Mouse (Mus musculus) limb, embryonic 11.5 days (tissue): Measurements from ENCODE around the gene Pkn3. TPM values are rescaled to one million over a fixed set of nuclear protein-coding genes. Genes with fewer than 3 reads are reported as not detected.
A peak's percentile ranks its signal among the peaks of the same experiment; 100 is the strongest.

Experiments used
- ATAC-seq: fragments of 200-750 bp; cut with Nextera tagmentation; 2 replicates; pipeline ENCODE4 v1.8.0; 2017; ENCODE audit warnings: low read depth; ENCODE audit not compliant: insufficient number of reproducible peaks, low FRiP score, low TSS enrichment
- DNase-seq: peaks from one replicate; pipeline ENCODE4 v3.0.0-alpha.2; 2015; ENCODE audit warnings: low spot score
- H3K27ac ChIP-seq: fragments of 300-500 bp; sonication (generic); replicated peaks from 2 replicates; pipeline ENCODE4 v1.5.1; 2014; ENCODE audit warnings: low read depth, mild to moderate bottlenecking, low read length
- H3K27me3 ChIP-seq: fragments of 300-500 bp; sonication (generic); 2 replicates; pipeline ENCODE4 v1.6.1; 2014; ENCODE audit warnings: mild to moderate bottlenecking, low read length, mixed read lengths; ENCODE audit not compliant: control insufficient read depth, insufficient read depth
- H3K36me3 ChIP-seq: fragments of 300-500 bp; sonication (generic); 2 replicates; pipeline ENCODE4 v1.6.1; 2014; ENCODE audit warnings: mild to moderate bottlenecking, low read length, moderate library complexity, mixed read lengths; ENCODE audit not compliant: control insufficient read depth, insufficient read depth
- H3K4me1 ChIP-seq: fragments of 300-500 bp; sonication (generic); 2 replicates; pipeline ENCODE4 v1.6.1; 2014; ENCODE audit warnings: low read length, mixed read lengths; ENCODE audit not compliant: control insufficient read depth, insufficient read depth
- H3K4me2 ChIP-seq: fragments of 300-500 bp; sonication (generic); 2 replicates; pipeline ENCODE4 v1.6.1; 2014; ENCODE audit warnings: low read depth, mild to moderate bottlenecking, moderate library complexity; ENCODE audit not compliant: severe bottlenecking
- H3K4me3 ChIP-seq: fragments of 300-500 bp; sonication (generic); 2 replicates; pipeline ENCODE4 v1.5.1; 2014; ENCODE audit warnings: low read depth, low read length
- H3K9ac ChIP-seq: fragments of 300-500 bp; sonication (generic); 2 replicates; pipeline ENCODE4 v1.6.1; 2014; ENCODE audit warnings: mild to moderate bottlenecking, low read length
- H3K9me3 ChIP-seq: fragments of 300-500 bp; sonication (generic); 2 replicates; pipeline ENCODE4 v1.6.1; 2016; ENCODE audit warnings: low read length; ENCODE audit not compliant: control insufficient read depth
- WGBS: fragments of 180-500 bp; shearing (Covaris S2); extraction: QIAGEN DNeasy Blood & Tissue Kit; methylation state at CpG from one replicate; pipeline ENCODE4 v1.1.7; 2014; 5-methylcytosine and 5-hydroxymethylcytosine counted together
- polyA plus RNA-seq: library from polyadenylated mRNA; unstranded; fragments of >200 nt; fragmentation: Nextera tagmentation; extraction: Ambion mirVana; gene quantifications from 2 replicates; pipeline ENCODE4 v1.2.1, GENCODE M21; 2014

Pkn3 gene
- polyA plus RNA-seq, 1 experiment from 2014 or later = 9.0 TPM

DNA sequence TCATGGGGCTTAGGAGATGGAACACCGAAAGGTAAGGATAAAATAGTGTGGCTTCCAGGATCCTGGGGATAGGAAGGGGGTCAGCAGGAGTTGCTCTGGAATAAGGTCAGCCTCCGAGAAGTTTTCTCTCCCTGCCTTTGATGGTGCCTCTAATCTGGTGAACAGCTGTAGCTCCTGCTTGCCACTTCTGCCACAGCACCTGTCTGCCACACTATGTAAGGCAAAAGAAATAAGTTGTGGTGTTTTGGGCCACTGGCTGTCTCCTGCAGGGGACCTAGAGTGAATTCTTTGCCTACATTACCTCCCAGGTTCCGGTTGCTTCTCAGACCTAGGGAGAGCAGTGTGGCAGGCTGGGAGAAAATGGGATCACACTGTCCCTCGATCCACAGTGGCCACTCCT, 1.3 kb downstream of the Pkn3 start:
- Histone ChIP-seq H3K27ac (0 out of 2 replicates have a peak overlapping the region, but pooled peaks have one; percentile 79), H3K9ac (peak overlapping the region; percentile 34; the same call in 1 of the 2 replicates), H3K4me2 (no peak overlapping the region), H3K36me3 (peaks cover 2% of the 10 kb centered on the region; the same call in 1 of the 2 replicates), H3K4me1 (peaks cover 11% of the 10 kb centered on the region), H3K4me3 (no peak overlapping the region), H3K9me3 (no peaks in the 10 kb centered on the region), H3K27me3 (no peaks in the 10 kb centered on the region)
- WGBS = 76% methylated on average over 4 of the region's 4 CpGs
- ATAC-seq = no peak
- DNase-seq = no peak

DNA sequence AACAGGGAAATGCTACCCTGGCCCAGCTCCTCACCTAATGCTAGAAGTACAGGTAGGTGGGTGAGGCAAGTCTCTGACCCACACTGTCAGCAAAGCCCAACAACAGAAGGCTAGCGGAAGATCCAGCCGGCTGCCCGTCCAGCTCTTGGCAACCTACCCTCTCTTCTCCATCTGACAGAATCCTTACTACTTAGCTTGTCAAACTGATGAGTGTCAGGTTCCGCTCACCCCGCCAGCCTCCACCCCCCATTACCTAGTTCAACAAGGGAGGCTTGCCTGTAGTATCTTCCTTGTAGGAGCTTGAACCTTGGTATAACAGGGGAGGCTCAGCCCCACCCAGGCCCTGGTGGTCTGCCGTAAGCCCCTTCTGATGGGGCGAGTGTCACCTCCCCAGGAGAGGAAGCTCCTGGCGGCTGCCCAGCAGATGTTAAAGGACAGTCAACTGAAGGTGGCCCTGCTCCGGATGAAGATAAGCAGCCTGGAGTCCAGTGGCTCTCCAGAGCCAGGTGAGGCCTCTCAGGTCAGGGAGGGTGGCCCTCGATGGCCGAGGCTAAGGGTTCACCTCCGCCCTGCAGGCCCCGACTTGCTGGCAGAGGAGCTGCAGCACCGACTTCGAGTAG, 2.8 kb downstream of the Pkn3 start:
- Histone ChIP-seq H3K4me3 (no peak overlapping the region), H3K36me3 (peaks cover 2% of the 10 kb centered on the region; the same call in 1 of the 2 replicates), H3K27me3 (no peaks in the 10 kb centered on the region), H3K9ac (no peak overlapping the region), H3K9me3 (no peaks in the 10 kb centered on the region), H3K27ac (no peak overlapping the region), H3K4me2 (no peak overlapping the region), H3K4me1 (peaks cover 15% of the 10 kb centered on the region)
- DNase-seq = no peak
- ATAC-seq = no peak
- 89% methylated on average over 15 of the region's 15 CpGs for WGBS

DNA sequence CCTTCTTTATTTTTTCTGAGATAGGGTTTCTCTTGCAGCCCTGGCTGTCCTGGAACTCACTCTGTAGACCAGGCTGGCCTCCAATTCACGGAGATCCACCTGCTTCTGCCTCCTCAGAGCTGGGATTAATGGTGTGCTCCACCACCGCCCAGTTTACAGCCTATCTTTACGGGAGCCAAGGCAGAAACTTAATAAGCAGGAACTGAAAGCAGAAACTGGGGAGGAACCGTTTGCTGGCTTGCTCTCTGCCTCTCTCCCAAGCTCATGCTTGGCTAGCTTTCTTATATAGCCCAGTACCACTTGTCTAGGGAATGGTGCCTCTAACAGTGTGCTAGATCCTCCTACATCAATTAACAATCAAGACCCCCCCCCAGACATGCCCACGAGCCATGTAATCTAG, 6.6 kb downstream of the Pkn3 start:
- Histone ChIP-seq H3K4me1 (peaks cover 5% of the 10 kb centered on the region; the same call in 1 of the 2 replicates), H3K27me3 (no peaks in the 10 kb centered on the region), H3K9ac (no peak overlapping the region), H3K36me3 (peaks cover 2% of the 10 kb centered on the region; the same call in 1 of the 2 replicates), H3K27ac (no peak overlapping the region), H3K9me3 (no peaks in the 10 kb centered on the region), H3K4me3 (no peak overlapping the region), H3K4me2 (peak overlapping the region; percentile 36; the same call in 1 of the 2 replicates)
- WGBS = 58% methylated on average over 5 of the region's 5 CpGs
- DNase-seq = no peak
- ATAC-seq = no peak

DNA sequence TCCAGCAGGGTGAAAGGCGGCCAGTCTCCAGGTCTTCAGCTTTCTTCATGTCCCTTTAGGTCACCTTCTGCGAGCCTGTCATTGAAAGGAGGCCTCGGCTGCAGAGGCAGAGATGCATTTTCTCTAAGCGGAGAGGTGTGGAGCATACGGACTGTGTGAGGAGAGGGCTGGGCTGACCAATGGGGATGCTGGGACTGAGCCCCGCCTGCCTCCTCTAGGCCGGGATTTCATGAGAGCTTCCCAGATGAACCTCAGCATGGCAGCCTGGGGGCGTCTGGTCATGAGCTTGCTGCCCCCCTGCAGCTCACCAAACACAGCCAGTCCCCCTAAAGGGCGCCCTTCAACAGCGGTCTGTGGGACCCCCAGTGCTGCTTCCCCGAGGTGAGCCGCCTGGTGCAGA, 7.1 kb downstream of the Pkn3 start:
- Histone ChIP-seq H3K4me2 (peak overlapping the region; percentile 36), H3K4me3 (peak overlapping the region; percentile 6; the same call in 1 of the 2 replicates), H3K9me3 (no peaks in the 10 kb centered on the region), H3K27me3 (no peaks in the 10 kb centered on the region), H3K4me1 (peaks cover 5% of the 10 kb centered on the region; the same call in 1 of the 2 replicates), H3K27ac (no peak overlapping the region), H3K9ac (peak overlapping the region; percentile 49), H3K36me3 (peaks cover 3% of the 10 kb centered on the region; the same call in 1 of the 2 replicates)
- DNase-seq = no peak
- no peak for ATAC-seq
- 5% methylated on average over 12 of the region's 12 CpGs for WGBS

- peaks cover 2% of the 10 kb centered on the region; the same call in 1 of the 2 replicates for H3K36me3 ChIP-seq
- no peaks in the 10 kb centered on the region for H3K27me3 ChIP-seq
- no peaks in the 10 kb centered on the region for H3K9me3 ChIP-seq
- H3K4me3 ChIP-seq = no peak overlapping the region
- peaks cover 5% of the 10 kb centered on the region; the same call in 1 of the 2 replicates for H3K4me1 ChIP-seq
- no peak overlapping the region for H3K9ac ChIP-seq
- ATAC-seq (no peak), DNase-seq (no peak)
- H3K4me2 ChIP-seq = no peak overlapping the region
- H3K27ac ChIP-seq = no peak overlapping the region
- WGBS = 91% methylated on average over 4 of the region's 4 CpGs
These were observed 9.8 kb downstream of the Pkn3 start for GRCm38 (mm10) chr2:30087310-30087709.

- 0 out of 2 replicates have a peak, but pooled peaks cover 3% of the 10 kb centered on the region for H3K4me1 ChIP-seq
- H3K4me3 ChIP-seq = no peak overlapping the region
- no peak overlapping the region for H3K27ac ChIP-seq
- H3K36me3 ChIP-seq = peaks cover 6% of the 10 kb centered on the region; the same call in 1 of the 2 replicates
- no peaks in the 10 kb centered on the region for H3K9me3 ChIP-seq
- no peaks in the 10 kb centered on the region for H3K27me3 ChIP-seq
- DNase-seq = no peak
- H3K9ac ChIP-seq = no peak overlapping the region
- 96% methylated on average over 12 of the region's 12 CpGs for WGBS
- H3K4me2 ChIP-seq = no peak overlapping the region
- ATAC-seq = no peak
These were observed 14.0 kb downstream of the Pkn3 start for GRCm38 (mm10) chr2:30091521-30091920.

DNA sequence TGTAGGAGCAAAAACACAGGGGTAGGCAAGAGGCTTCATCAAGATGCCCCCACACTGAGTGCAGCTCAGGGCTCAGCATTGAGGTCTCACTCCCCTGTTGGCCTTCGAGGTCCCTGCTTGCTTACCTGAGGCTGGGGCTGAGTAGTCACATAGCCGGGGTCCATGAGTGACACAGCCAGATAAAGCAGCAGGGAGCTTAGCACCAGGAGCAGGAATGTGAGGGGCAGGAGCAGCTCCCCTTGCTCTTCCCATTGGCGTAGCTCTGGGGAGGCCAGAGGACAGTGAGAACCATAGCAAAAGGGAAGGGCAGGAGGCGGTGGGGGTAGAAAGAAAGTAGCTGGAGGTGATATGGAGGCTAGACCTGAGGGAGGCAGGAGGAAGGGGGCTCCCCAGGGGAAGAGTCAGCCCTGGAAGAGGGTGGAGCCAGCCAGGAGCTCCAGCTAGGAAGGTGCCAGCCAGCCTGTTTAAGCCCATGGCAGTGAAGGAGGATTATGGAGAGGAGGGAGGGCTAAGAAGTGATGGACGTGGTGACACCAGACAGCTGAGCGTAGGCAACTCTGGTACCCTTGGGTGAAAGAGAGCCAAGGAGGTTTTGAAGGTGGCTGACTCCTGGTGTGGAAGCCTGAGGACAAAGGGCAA, 14.9 kb downstream of the Pkn3 start:
- 48% methylated on average over 6 of the region's 6 CpGs for WGBS
- Histone ChIP-seq H3K27me3 (no peaks in the 10 kb centered on the region), H3K9ac (peak overlapping the region; percentile 61; the same call in 1 of the 2 replicates), H3K36me3 (peaks cover 6% of the 10 kb centered on the region; the same call in 1 of the 2 replicates), H3K4me3 (peak overlapping the region; percentile 52; the same call in 1 of the 2 replicates), H3K4me2 (peak overlapping the region; percentile 62), H3K4me1 (0 out of 2 replicates have a peak, but pooled peaks cover 3% of the 10 kb centered on the region), H3K27ac (no peak overlapping the region), H3K9me3 (no peaks in the 10 kb centered on the region)
- ATAC-seq (no peak), DNase-seq (no peak)

GRCm38 (mm10) chr2:30093471-30094207, 16.2 kb downstream of the Pkn3 start, which contains the start of gene Zdhhc12:
TSS of gene Zdhhc12 (minus strand) at chr2:30093648.
- Histone ChIP-seq H3K27ac (no peak within 1 kb of the TSS), H3K36me3 (peaks cover 6% of the 10 kb centered on the region; the same call in 1 of the 2 replicates), H3K4me1 (0 out of 2 replicates have a peak, but pooled peaks cover 3% of the 10 kb centered on the region), H3K9ac (peak within 1 kb of the TSS; percentile 61), H3K9me3 (no peaks in the 10 kb centered on the region), H3K4me2 (peak within 1 kb of the TSS; percentile 62), H3K4me3 (peak within 1 kb of the TSS; percentile 52), H3K27me3 (no peaks in the 10 kb centered on the region)
- peak; percentile 91 for ATAC-seq
- WGBS = under 1% methylated on average over 51 of the region's 51 CpGs
- peak; percentile 95 for DNase-seq
